Mouse (Mus musculus) testis, adult 2 months (tissue): ENCODE results near the gene Tmem259.

Experiments used
- CTCF ChIP-seq: fragments of 200-500 bp; IDR thresholded peaks from 2 replicates; pipeline ENCODE4 v1.5.1; 2012; ENCODE audit warnings: low read depth, mild to moderate bottlenecking, inconsistent platforms, low read length, moderate library complexity; ENCODE audit not compliant: control insufficient read depth, insufficient read depth, insufficient replicate concordance
- POLR2A ChIP-seq: fragments of 200-500 bp; IDR thresholded peaks from 2 replicates; pipeline ENCODE4 v1.6.1; 2012; ENCODE audit warnings: low read depth, mild to moderate bottlenecking, inconsistent platforms, low read length, moderate library complexity; ENCODE audit not compliant: control insufficient read depth

- TF ChIP-seq POLR2A (no peak), CTCF (no peak)
Observed at GRCm38 (mm10) chr10:79965325-79965724, 18.8 kb downstream of the Tmem259 start.
